Mouse (Mus musculus): ENCODE results near the gene Spata31d1a. TPM values are rescaled to one million over a fixed set of nuclear protein-coding genes. Genes with fewer than 3 reads are reported as not detected.

The Spata31d1a gene
- polyA plus RNA-seq, 2 experiments: 0.01 to 0.06 TPM

GRCm38 (mm10) chr13:59699131-59699530 lies 11.0 kb downstream of the Spata31d1a start:
- no peak overlapping the region for H3K27ac ChIP-seq (replicated peaks; ENCODE audit: low read depth, low read length)
- no peaks in the 10 kb centered on the region for H3K36me3 ChIP-seq (ENCODE audit: control insufficient read depth, insufficient read depth, low read length)
- ATAC-seq (ENCODE audit: low FRiP score, low read depth): no peak
- H3K4me3 ChIP-seq (replicated peaks; ENCODE audit: low read length): no peak overlapping the region
- WGBS: 92% methylated on average over 8 of the region's 8 CpGs
- H3K9me3 ChIP-seq (ENCODE audit: control insufficient read depth, low read length): no peaks in the 10 kb centered on the region
- H3K4me2 ChIP-seq (replicated peaks; ENCODE audit: low read depth, low read length, severe bottlenecking): no peak overlapping the region
- no peak for TF ChIP-seq POLR2A (IDR thresholded peaks at IDR 0.05; ENCODE audit: borderline replicate concordance, extremely low read depth, insufficient read depth, insufficient read length)
- DNase-seq (ENCODE audit: low spot score): no peak
- no peaks in the 10 kb centered on the region for H3K27me3 ChIP-seq (ENCODE audit: control insufficient read depth, insufficient read depth, low read length)
- no peak overlapping the region for H3K9ac ChIP-seq (ENCODE audit: low read depth, low read length, severe bottlenecking)
- H3K4me1 ChIP-seq (ENCODE audit: control insufficient read depth, insufficient read depth, low read length): no peaks in the 10 kb centered on the region

DNA sequence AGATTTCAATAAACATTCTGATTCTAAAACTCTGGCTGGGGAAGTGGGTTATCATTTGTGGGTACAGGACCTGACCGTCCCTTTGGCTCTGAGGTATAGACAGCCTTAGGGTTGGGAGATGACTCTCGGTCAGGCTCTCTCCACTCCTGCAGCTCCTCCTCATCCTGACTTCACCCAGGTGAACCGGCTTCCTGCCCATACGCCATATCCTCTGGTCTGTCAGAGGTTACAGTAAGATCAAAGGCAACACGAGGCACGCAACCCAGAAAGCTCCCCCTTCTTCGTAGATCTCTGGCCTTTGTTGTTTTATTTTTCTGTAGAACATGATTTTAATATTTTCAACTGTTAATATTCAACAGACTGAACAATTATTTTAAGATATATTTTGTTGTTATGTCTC lies 14.3 kb downstream of the Spata31d1a start:
- ATAC-seq (ENCODE audit: low FRiP score, low read depth): no peak
- 79% methylated on average over 7 of the region's 7 CpGs for WGBS
- H3K27ac ChIP-seq (replicated peaks; ENCODE audit: low read depth, low read length): no peak overlapping the region

GRCm38 (mm10) chr13:59694008-59694407 lies 16.1 kb downstream of the Spata31d1a start, which contains the start of gene 4921517D22Rik:
4921517D22Rik (minus strand) TSS chr13:59694108.
- DNase-seq (ENCODE audit: low spot score): no peak
- no peaks in the 10 kb centered on the region for H3K27me3 ChIP-seq (ENCODE audit: control insufficient read depth, insufficient read depth, low read length)
- H3K4me3 ChIP-seq (replicated peaks; ENCODE audit: low read length): no peak within 1 kb of the TSS
- no peak within 1 kb of the TSS for H3K9ac ChIP-seq (ENCODE audit: low read depth, low read length, severe bottlenecking)
- no peak for ATAC-seq (ENCODE audit: low FRiP score, low read depth)
- TF ChIP-seq POLR2A (IDR thresholded peaks at IDR 0.05; ENCODE audit: borderline replicate concordance, extremely low read depth, insufficient read depth, insufficient read length): no peak
- no peak within 1 kb of the TSS for H3K4me2 ChIP-seq (replicated peaks; ENCODE audit: low read depth, low read length, severe bottlenecking)
- H3K9me3 ChIP-seq (ENCODE audit: control insufficient read depth, low read length): no peaks in the 10 kb centered on the region
- 85% methylated on average over 3 of the region's 3 CpGs for WGBS
- H3K36me3 ChIP-seq (ENCODE audit: control insufficient read depth, insufficient read depth, low read length): no peaks in the 10 kb centered on the region
- no peaks in the 10 kb centered on the region for H3K4me1 ChIP-seq (ENCODE audit: control insufficient read depth, insufficient read depth, low read length)
- H3K27ac ChIP-seq (replicated peaks; ENCODE audit: low read depth, low read length): no peak within 1 kb of the TSS

More for the DNA sequence above, 14.3 kb downstream of the Spata31d1a start:
- Histone ChIP-seq H3K4me2 (replicated peaks; ENCODE audit: low read depth, low read length, severe bottlenecking) (no peak overlapping the region), H3K27me3 (ENCODE audit: control insufficient read depth, insufficient read depth, low read length) (no peaks in the 10 kb centered on the region), H3K9me3 (ENCODE audit: control insufficient read depth, low read length) (no peaks in the 10 kb centered on the region), H3K36me3 (ENCODE audit: control insufficient read depth, insufficient read depth, low read length) (no peaks in the 10 kb centered on the region), H3K4me1 (ENCODE audit: control insufficient read depth, insufficient read depth, low read length) (no peaks in the 10 kb centered on the region), H3K4me3 (replicated peaks; ENCODE audit: low read length) (no peak overlapping the region), H3K9ac (ENCODE audit: low read depth, low read length, severe bottlenecking) (no peak overlapping the region)
- DNase-seq (ENCODE audit: low spot score): no peak
- no peak for TF ChIP-seq POLR2A (IDR thresholded peaks at IDR 0.05; ENCODE audit: borderline replicate concordance, extremely low read depth, insufficient read depth, insufficient read length)

GRCm38 (mm10) chr13:59691478-59691877 lies 18.7 kb downstream of the Spata31d1a start:
- WGBS: 83% methylated on average over 10 of the region's 10 CpGs
- no peaks in the 10 kb centered on the region for H3K4me1 ChIP-seq (ENCODE audit: control insufficient read depth, insufficient read depth, low read length)
- DNase-seq (ENCODE audit: low spot score) (no peak), ATAC-seq (ENCODE audit: low FRiP score, low read depth) (no peak)
- no peaks in the 10 kb centered on the region for H3K27me3 ChIP-seq (ENCODE audit: control insufficient read depth, insufficient read depth, low read length)
- H3K4me3 ChIP-seq (replicated peaks; ENCODE audit: low read length): no peak overlapping the region
- no peaks in the 10 kb centered on the region for H3K9me3 ChIP-seq (ENCODE audit: control insufficient read depth, low read length)
- H3K9ac ChIP-seq (ENCODE audit: low read depth, low read length, severe bottlenecking): no peak overlapping the region
- no peak for TF ChIP-seq POLR2A (IDR thresholded peaks at IDR 0.05; ENCODE audit: borderline replicate concordance, extremely low read depth, insufficient read depth, insufficient read length)
- H3K4me2 ChIP-seq (replicated peaks; ENCODE audit: low read depth, low read length, severe bottlenecking): no peak overlapping the region
- H3K36me3 ChIP-seq (ENCODE audit: control insufficient read depth, insufficient read depth, low read length): no peaks in the 10 kb centered on the region
- H3K27ac ChIP-seq (replicated peaks; ENCODE audit: low read depth, low read length): no peak overlapping the region

DNA sequence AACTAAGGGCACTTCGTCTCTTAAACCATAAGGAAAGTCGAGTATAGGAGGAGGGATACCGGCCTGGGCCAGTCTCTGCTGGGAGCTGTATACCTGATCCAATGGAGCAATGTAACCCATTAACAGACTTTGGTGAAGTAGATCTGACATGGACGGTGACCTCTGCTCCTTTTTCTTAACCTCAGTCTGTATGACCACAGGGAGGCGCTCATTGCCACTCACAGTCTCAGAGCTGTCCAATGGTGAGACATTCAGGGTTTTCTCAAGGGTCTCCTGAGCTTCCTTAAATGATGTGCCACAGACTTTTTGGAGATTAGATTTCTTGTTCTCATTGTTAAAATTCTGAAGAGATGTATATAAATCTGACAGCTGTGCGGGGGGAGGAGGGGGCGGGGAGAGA lies 19.6 kb downstream of the Spata31d1a start:
- ATAC-seq (ENCODE audit: low FRiP score, low read depth) (no peak), DNase-seq (ENCODE audit: low spot score) (no peak)
- Histone ChIP-seq H3K27ac (replicated peaks; ENCODE audit: low read depth, low read length) (no peak overlapping the region), H3K27me3 (ENCODE audit: control insufficient read depth, insufficient read depth, low read length) (no peaks in the 10 kb centered on the region), H3K4me1 (ENCODE audit: control insufficient read depth, insufficient read depth, low read length) (no peaks in the 10 kb centered on the region), H3K4me2 (replicated peaks; ENCODE audit: low read depth, low read length, severe bottlenecking) (no peak overlapping the region), H3K4me3 (replicated peaks; ENCODE audit: low read length) (no peak overlapping the region), H3K9ac (ENCODE audit: low read depth, low read length, severe bottlenecking) (no peak overlapping the region), H3K36me3 (ENCODE audit: control insufficient read depth, insufficient read depth, low read length) (no peaks in the 10 kb centered on the region), H3K9me3 (ENCODE audit: control insufficient read depth, low read length) (no peaks in the 10 kb centered on the region)
- TF ChIP-seq POLR2A (IDR thresholded peaks at IDR 0.05; ENCODE audit: borderline replicate concordance, extremely low read depth, insufficient read depth, insufficient read length): no peak
- WGBS: 84% methylated on average over 7 of the region's 7 CpGs

- Histone ChIP-seq H3K4me2 (replicated peaks; ENCODE audit: low read depth, low read length, severe bottlenecking) (no peak overlapping the region), H3K4me1 (ENCODE audit: control insufficient read depth, insufficient read depth, low read length) (no peaks in the 10 kb centered on the region), H3K9me3 (ENCODE audit: control insufficient read depth, low read length) (no peaks in the 10 kb centered on the region), H3K9ac (ENCODE audit: low read depth, low read length, severe bottlenecking) (no peak overlapping the region), H3K27ac (replicated peaks; ENCODE audit: low read depth, low read length) (no peak overlapping the region), H3K4me3 (replicated peaks; ENCODE audit: low read length) (no peak overlapping the region), H3K27me3 (ENCODE audit: control insufficient read depth, insufficient read depth, low read length) (no peaks in the 10 kb centered on the region), H3K36me3 (ENCODE audit: control insufficient read depth, insufficient read depth, low read length) (no peaks in the 10 kb centered on the region)
- 93% methylated on average over 3 of the region's 3 CpGs for WGBS
- no peak for ATAC-seq (ENCODE audit: low FRiP score, low read depth)
- DNase-seq (ENCODE audit: low spot score): no peak
- no peak for TF ChIP-seq POLR2A (IDR thresholded peaks at IDR 0.05; ENCODE audit: borderline replicate concordance, extremely low read depth, insufficient read depth, insufficient read length)
Measured at GRCm38 (mm10) chr13:59689843-59690242, 20.3 kb downstream of the Spata31d1a start.
